Mouse (Mus musculus): ENCODE results near the gene Agbl4. TPM values are rescaled to one million over a fixed set of nuclear protein-coding genes. Genes with fewer than 3 reads are reported as not detected.

Agbl4 gene
- polyA plus RNA-seq (2015; fragmentation: Nextera tagmentation; extraction: Ambion mirVana): 2.0 and 2.6 TPM in 2 replicates

DNA sequence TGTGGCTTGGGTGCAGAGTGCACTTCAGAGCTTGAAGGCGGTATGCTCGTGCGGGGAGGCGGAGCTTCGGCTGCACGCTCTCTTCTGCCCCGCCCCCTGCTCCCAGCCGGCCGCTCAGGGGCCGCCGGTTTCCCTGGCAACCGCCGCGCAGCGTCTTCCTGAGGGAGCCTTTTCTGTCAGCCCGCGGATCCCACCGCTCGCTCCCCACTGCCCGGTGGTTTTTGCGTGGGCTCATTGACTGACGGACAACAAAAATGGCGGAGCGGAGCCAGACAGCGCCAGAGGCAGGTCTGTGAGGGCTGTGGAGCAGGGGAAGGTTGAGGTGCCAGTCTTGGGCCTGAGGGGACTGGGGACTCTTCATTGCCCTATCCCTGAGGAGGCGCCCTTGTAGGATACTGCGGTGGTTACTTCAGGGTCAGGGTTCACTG, at the start of gene Agbl4:
Gene Agbl4 (plus strand): TSS at position 44 of the 428 bp plus-strand sequence.
- peak within 1 kb of the TSS; percentile 51 for H3K4me3 ChIP-seq (replicated peaks)
- no peaks in the 10 kb centered on the region for H3K27me3 ChIP-seq
- H3K4me1 ChIP-seq (replicated peaks): peaks cover 13% of the 10 kb centered on the region
- no peaks in the 10 kb centered on the region for H3K9me3 ChIP-seq
- peak; percentile 100 for ATAC-seq
- peak within 1 kb of the TSS; percentile 64 for H3K4me2 ChIP-seq (replicated peaks)
- peak within 1 kb of the TSS; percentile 31; the same call in 1 of the 2 replicates for H3K27ac ChIP-seq
- no peaks in the 10 kb centered on the region for H3K36me3 ChIP-seq
- under 1% methylated on average over 27 of the region's 27 CpGs for WGBS
- H3K9ac ChIP-seq (replicated peaks): peak within 1 kb of the TSS; percentile 54

DNA sequence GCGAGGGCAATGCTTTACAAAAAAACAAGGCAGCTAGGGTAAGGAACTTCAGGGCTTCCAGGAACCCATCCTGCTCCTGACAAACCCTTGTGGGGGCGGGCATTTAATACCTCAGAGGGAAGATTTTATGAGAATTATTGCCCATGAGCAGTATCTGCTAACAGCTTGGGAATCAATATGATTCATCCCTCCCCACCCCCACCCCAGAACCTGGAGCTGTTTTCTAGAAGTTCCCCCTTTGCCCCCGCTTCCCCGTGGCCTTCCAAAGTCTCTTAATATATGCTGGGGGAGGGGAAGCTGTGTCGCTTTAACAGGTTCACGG, 46.6 kb upstream of the Agbl4 start:
- ATAC-seq: no peak
- H3K27ac ChIP-seq: peak overlapping the region; percentile 87
- no peaks in the 10 kb centered on the region for H3K36me3 ChIP-seq
- peak overlapping the region; percentile 75 for H3K4me3 ChIP-seq (replicated peaks)
- H3K4me1 ChIP-seq (replicated peaks): peaks cover 12% of the 10 kb centered on the region
- peak overlapping the region; percentile 65 for H3K4me2 ChIP-seq (replicated peaks)
- 5% methylated on average over 6 of the region's 6 CpGs for WGBS
- no peaks in the 10 kb centered on the region for H3K9me3 ChIP-seq
- H3K27me3 ChIP-seq: no peaks in the 10 kb centered on the region
- peak overlapping the region; percentile 86 for H3K9ac ChIP-seq (replicated peaks)

DNA sequence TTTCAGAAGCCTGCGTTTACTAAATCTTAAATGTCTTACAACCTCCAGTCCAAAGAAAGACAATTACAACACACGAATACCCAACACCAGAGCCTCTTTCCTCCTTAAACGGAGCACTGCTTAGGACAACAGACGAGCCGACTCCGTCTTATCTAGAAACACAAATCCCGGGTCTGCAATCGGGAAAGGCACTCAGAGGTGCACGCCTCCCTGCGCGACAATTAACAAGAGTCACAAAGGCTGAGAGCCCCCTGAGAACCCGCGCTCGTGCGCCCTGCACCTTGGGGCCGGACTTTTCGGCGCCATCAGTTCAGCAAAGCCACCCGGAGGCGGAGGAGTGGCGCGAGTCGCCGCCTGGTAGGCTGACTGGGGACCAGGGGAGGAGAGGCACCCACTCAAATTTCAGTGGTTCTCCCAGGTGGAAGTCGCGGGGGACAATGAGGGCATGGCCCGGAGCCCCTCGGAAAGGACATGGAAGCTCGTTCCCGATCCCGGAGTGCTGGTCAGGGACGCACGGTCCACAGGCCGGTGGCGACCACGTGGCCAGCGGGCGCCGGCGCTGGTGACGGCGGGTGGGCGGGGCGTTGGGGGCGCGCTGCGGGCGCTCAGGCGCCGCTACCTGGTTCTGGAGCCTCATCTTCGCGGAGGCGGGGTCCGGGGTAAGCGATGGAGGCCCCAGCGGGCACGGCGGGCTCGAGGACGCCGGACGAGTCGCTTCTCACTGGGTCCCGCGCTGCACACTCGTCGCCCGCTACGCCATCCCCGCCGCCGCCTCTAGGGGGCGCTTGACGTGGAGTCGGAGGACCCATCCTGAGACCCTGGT, 46.1 kb upstream of the Agbl4 start, which contains the start of gene Elavl4:
Gene Elavl4 (minus strand): TSS at position 732 of the 823 bp plus-strand sequence.
- WGBS: under 1% methylated on average over 75 of the region's 75 CpGs
- Histone ChIP-seq H3K27ac (peak within 1 kb of the TSS; percentile 87), H3K4me2 (replicated peaks) (peak within 1 kb of the TSS; percentile 65), H3K4me1 (replicated peaks) (peaks cover 12% of the 10 kb centered on the region), H3K4me3 (replicated peaks) (peak within 1 kb of the TSS; percentile 75), H3K9ac (replicated peaks) (peak within 1 kb of the TSS; percentile 86), H3K9me3 (no peaks in the 10 kb centered on the region), H3K27me3 (no peaks in the 10 kb centered on the region), H3K36me3 (no peaks in the 10 kb centered on the region)
- ATAC-seq: peak; percentile 96

DNA sequence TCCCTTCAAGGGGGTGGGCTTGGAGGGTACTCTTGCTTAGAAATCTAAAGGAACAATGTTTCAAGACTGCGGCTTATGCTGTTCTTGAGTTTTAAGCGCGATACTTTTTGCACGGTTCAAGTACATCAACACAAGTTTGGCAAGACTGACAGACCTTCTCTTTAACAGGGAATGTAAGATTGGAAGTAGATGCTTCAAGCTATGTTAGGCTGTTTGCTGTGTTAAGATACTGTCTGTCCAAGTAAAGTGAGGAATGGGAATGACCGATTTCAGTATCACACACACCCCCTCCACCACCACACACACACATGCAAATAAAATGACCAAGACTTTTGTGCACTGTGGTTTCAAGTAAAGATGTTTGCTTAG, 45.5 kb upstream of the Agbl4 start:
- Histone ChIP-seq H3K9me3 (no peaks in the 10 kb centered on the region), H3K4me3 (replicated peaks) (peak overlapping the region; percentile 75), H3K27ac (peak overlapping the region; percentile 87), H3K9ac (replicated peaks) (peak overlapping the region; percentile 86), H3K36me3 (no peaks in the 10 kb centered on the region), H3K4me2 (replicated peaks) (peak overlapping the region; percentile 65), H3K27me3 (no peaks in the 10 kb centered on the region), H3K4me1 (replicated peaks) (peaks cover 12% of the 10 kb centered on the region)
- 9% methylated on average over 5 of the region's 5 CpGs for WGBS
- no peak for ATAC-seq

DNA sequence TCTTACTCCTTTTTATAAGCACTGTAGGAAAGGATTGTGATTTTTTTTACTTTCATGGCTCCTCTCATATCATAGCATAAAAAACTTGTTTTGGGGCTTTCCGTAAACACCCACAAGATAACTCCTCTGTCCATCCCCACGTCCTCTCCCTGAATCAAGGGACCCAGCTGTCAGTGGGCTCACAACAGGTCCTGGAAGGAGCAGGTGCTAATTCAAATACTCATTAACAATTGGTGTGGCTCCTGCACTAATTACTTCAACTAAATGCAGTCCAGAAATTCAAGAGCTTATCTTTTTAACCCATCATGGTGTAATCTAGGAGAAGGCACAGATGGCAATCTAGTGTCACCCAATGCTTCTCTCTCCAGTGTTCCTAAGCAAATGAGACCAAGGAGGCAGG, 36.9 kb upstream of the Agbl4 start:
- ATAC-seq: no peak
- no peaks in the 10 kb centered on the region for H3K36me3 ChIP-seq
- no peaks in the 10 kb centered on the region for H3K27me3 ChIP-seq
- WGBS: 61% methylated on average over 2 of the region's 2 CpGs
- H3K27ac ChIP-seq: no peak overlapping the region
- H3K9me3 ChIP-seq: no peaks in the 10 kb centered on the region
- H3K4me3 ChIP-seq (replicated peaks): no peak overlapping the region
- H3K4me1 ChIP-seq (replicated peaks): no peaks in the 10 kb centered on the region
- H3K4me2 ChIP-seq (replicated peaks): no peak overlapping the region
- no peak overlapping the region for H3K9ac ChIP-seq (replicated peaks)

DNA sequence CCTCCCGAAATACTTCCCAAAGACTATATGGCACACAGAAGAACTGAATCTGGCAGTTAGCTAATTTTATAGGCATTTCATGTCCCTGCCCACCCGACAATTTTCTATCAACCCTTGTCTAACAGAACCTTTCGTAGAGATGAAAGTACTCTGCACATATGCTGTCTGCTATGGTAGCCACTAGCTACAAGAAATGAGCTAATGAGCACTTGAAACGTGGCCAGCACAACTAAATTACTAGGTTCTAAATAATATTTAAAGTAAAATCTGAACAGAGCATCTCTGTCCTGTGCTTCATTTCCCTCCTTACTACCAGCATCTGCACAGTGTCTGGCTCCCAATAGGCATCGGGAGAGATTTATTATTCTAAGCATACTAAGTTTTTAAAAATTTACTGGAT, 1.2 kb upstream of the Agbl4 start:
- H3K4me2 ChIP-seq (replicated peaks): no peak overlapping the region
- no peaks in the 10 kb centered on the region for H3K9me3 ChIP-seq
- no peak overlapping the region for H3K4me3 ChIP-seq (replicated peaks)
- 82% methylated on average over 5 of the region's 5 CpGs for WGBS
- H3K36me3 ChIP-seq: no peaks in the 10 kb centered on the region
- H3K27ac ChIP-seq: no peak overlapping the region
- H3K27me3 ChIP-seq: no peaks in the 10 kb centered on the region
- H3K9ac ChIP-seq (replicated peaks): no peak overlapping the region
- ATAC-seq: no peak
- H3K4me1 ChIP-seq (replicated peaks): peaks cover 13% of the 10 kb centered on the region

DNA sequence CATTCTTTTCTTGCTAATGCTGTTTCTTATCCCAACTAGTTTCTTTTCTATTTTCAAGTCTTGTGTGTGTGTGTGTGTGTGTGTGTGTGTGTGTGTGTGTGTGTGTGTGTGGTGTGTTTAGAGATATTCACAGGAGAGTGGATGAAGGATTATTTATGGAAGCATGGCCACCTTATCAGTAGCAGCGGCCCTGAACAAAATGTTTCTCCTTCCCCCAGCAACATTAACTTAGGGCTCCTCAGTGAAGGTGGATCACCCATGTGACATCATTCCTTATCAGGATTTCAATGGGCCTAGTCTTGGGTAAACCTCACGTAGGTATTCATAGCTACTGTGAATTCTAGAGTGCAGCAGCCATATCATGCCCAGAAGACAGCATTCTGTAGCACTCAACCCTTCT, 22.8 kb downstream of the Agbl4 start:
- H3K36me3 ChIP-seq: no peaks in the 10 kb centered on the region
- no peak overlapping the region for H3K4me2 ChIP-seq (replicated peaks)
- H3K27me3 ChIP-seq: no peaks in the 10 kb centered on the region
- H3K9ac ChIP-seq (replicated peaks): no peak overlapping the region
- ATAC-seq: no peak
- WGBS: 76% methylated on average over 2 of the region's 2 CpGs
- H3K27ac ChIP-seq: no peak overlapping the region
- no peak overlapping the region for H3K4me3 ChIP-seq (replicated peaks)
- no peaks in the 10 kb centered on the region for H3K4me1 ChIP-seq (replicated peaks)
- no peaks in the 10 kb centered on the region for H3K9me3 ChIP-seq

DNA sequence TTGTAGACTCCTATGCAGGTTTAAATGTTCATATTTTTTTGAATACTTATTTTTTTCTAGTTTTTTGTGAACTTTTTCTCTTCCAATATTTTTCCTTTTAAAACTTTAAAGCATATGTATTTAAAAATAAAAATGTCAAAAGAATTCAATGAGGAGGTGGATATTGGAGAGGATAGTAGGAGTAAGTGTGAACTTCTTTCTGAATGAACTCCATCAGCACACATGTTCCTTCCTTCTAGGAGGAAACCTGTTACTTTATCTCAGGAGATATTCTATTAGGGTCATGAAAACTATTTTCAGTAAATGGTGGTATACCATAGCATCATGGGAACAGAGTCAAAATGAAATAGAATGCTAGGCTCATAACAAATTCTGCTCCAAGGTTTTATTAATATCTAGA, 30.2 kb downstream of the Agbl4 start:
- no peak overlapping the region for H3K4me3 ChIP-seq (replicated peaks)
- ATAC-seq: no peak
- no peak overlapping the region for H3K9ac ChIP-seq (replicated peaks)

DNA sequence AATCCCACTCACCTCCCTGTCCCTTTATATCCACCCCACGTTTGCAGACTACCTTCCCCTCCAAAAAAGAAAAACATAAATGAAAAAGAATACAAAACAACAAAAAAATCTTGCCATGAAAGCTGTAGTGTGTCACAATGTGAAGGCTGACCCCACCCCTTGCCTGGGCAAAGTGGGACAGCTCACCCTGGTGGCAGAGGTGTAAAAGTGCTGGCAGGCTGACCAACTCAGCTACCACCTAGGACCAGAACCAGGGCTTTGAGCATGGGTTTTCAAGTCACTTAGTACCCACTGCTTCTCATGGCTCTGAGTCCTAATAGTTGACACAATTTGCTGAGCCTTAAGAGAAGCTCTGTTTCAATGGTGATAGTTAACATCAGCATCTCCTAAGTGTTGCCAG, 96.9 kb downstream of the Agbl4 start:
- Histone ChIP-seq H3K36me3 (no peaks in the 10 kb centered on the region), H3K27ac (no peak overlapping the region), H3K9me3 (no peaks in the 10 kb centered on the region), H3K9ac (replicated peaks) (no peak overlapping the region), H3K4me3 (replicated peaks) (no peak overlapping the region), H3K4me1 (replicated peaks) (no peaks in the 10 kb centered on the region), H3K27me3 (no peaks in the 10 kb centered on the region), H3K4me2 (replicated peaks) (no peak overlapping the region)
- no peak for ATAC-seq
- 55% methylated on average over 1 of the region's 1 CpGs for WGBS

More for the DNA sequence above, 30.2 kb downstream of the Agbl4 start:
- no peaks in the 10 kb centered on the region for H3K9me3 ChIP-seq
- no peaks in the 10 kb centered on the region for H3K4me1 ChIP-seq (replicated peaks)
- no peak overlapping the region for H3K4me2 ChIP-seq (replicated peaks)
- H3K36me3 ChIP-seq: no peaks in the 10 kb centered on the region
- H3K27me3 ChIP-seq: no peaks in the 10 kb centered on the region
- no peak overlapping the region for H3K27ac ChIP-seq

DNA sequence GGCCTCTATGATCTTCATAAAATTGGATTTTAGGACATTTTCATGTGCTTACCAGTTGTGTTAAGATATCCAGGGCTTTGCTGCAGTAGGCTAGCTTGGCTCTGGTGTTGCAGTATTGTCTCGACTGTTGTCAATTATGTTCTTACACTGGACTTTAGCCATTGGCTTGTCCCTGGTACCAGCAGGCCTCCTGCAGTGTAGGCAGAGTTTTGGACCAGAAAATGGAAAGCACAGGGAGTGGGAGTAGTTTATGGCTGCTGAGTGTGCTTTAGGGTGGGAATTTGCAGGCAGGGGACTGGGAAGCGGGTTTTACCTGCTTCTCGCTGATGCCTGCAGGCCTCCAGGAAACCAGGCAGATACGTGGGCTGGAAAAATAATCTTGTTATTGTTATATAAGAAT, 132.3 kb downstream of the Agbl4 start:
- Histone ChIP-seq H3K4me2 (replicated peaks) (no peak overlapping the region), H3K27ac (no peak overlapping the region), H3K4me1 (replicated peaks) (no peaks in the 10 kb centered on the region), H3K9me3 (no peaks in the 10 kb centered on the region), H3K9ac (replicated peaks) (no peak overlapping the region), H3K4me3 (replicated peaks) (no peak overlapping the region), H3K36me3 (no peaks in the 10 kb centered on the region), H3K27me3 (no peaks in the 10 kb centered on the region)
- 88% methylated on average over 4 of the region's 4 CpGs for WGBS
- ATAC-seq: no peak

DNA sequence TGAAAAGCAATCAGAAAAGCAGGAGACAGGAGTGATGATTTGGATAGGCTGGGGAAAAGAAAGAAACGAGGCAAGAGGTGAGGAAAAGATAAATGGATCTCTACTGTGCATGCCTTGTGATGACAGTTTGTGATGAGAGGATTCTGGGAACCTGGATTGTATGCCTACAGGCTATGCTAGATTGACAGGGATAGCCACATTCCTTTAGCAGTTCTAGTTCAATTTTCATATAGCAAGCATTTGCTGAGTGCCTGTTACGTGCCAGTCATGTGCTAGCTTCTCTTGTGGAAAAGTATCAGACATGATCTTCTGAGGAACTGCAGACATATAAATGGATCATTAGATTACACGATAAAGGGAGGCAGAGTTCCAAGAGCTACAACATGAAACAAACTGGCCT, 151.8 kb downstream of the Agbl4 start:
- no peak overlapping the region for H3K9ac ChIP-seq (replicated peaks)
- H3K9me3 ChIP-seq: no peaks in the 10 kb centered on the region
- no peak overlapping the region for H3K4me3 ChIP-seq (replicated peaks)
- H3K27me3 ChIP-seq: no peaks in the 10 kb centered on the region
- 71% methylated on average over 3 of the region's 3 CpGs for WGBS
- no peak for ATAC-seq
- H3K36me3 ChIP-seq: no peaks in the 10 kb centered on the region
- no peaks in the 10 kb centered on the region for H3K4me1 ChIP-seq (replicated peaks)
- no peak overlapping the region for H3K27ac ChIP-seq
- H3K4me2 ChIP-seq (replicated peaks): no peak overlapping the region

DNA sequence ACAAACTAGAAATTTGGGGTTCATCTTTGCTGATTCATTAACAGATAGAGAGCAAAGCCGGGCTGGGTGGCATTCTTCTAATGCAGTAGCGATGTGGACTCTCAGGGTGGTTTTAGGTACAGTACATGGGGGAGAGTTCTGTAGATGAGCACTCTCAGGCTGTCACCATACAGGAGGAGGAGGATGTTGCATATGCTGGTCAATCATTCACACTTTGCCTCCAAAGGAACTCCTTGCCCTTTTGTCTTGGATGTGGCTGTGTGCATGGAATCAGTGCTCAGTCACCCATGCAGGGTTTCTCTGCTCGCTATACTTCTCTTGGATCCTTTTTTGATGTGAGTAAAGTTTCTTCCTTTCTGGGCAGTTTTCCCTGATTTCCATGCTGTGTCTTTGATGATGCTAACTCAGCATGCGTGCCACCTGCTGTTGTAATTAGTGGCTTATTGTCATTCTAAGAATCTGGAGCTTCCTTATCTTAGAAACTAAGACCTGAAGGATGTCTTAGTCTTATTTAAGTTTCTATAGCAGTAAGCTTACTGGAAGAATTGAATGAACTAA, 200.3 kb downstream of the Agbl4 start:
- 37% methylated on average over 4 of the region's 4 CpGs for WGBS
- Histone ChIP-seq H3K27me3 (no peaks in the 10 kb centered on the region), H3K4me2 (replicated peaks) (no peak overlapping the region), H3K4me1 (replicated peaks) (no peaks in the 10 kb centered on the region), H3K36me3 (no peaks in the 10 kb centered on the region), H3K27ac (no peak overlapping the region), H3K4me3 (replicated peaks) (no peak overlapping the region), H3K9ac (replicated peaks) (no peak overlapping the region), H3K9me3 (no peaks in the 10 kb centered on the region)
- no peak for ATAC-seq

Data from midbrain, embryonic 13.5 days (tissue).